Mouse (Mus musculus) lung, postnatal 25 days (tissue): Measurements from ENCODE around the gene Hmgn5.
A peak's percentile ranks its signal among the peaks of the same experiment; 100 is the strongest.

Experiments used
- DNase-seq: peaks from one replicate; pipeline ENCODE4 v3.0.0; 2022; ENCODE audit warnings: low spot score

Gene Hmgn5

GRCm38 (mm10) chrX:109013283-109013682, at the start of gene Hmgn5:
Gene Hmgn5, minus strand, starts transcription at chrX:109013404.
- DNase-seq: peak; percentile 95

- DNase-seq: no peak
These were observed 34.6 kb upstream of the Hmgn5 start for GRCm38 (mm10) chrX:109047773-109048172.

- no peak for DNase-seq
These were observed 13.0 kb upstream of the Hmgn5 start for GRCm38 (mm10) chrX:109026224-109026623.

GRCm38 (mm10) chrX:109020858-109021257, 7.7 kb upstream of the Hmgn5 start:
- no peak for DNase-seq

GRCm38 (mm10) chrX:109014166-109014565, 962 bp upstream of the Hmgn5 start:
- no peak for DNase-seq

GRCm38 (mm10) chrX:109013686-109014085, 482 bp upstream of the Hmgn5 start:
- peak; percentile 45 for DNase-seq

- DNase-seq: peak; percentile 63
These were observed 703 bp downstream of the Hmgn5 start for GRCm38 (mm10) chrX:109012371-109013031.

- DNase-seq: peak; percentile 3
These were observed 1.5 kb downstream of the Hmgn5 start for GRCm38 (mm10) chrX:109011611-109012185.

GRCm38 (mm10) chrX:109001277-109001676, 11.9 kb downstream of the Hmgn5 start:
- no peak for DNase-seq
